Mouse (Mus musculus): ENCODE measurements at regions not wholly inside any gene's neighbourhood (a gene's known extent, or its start where the extent isn't known, plus 50 kb on each side); places are given as distances from the start of the nearest gene placed in this dataset.
A peak's percentile ranks its signal among the peaks of the same experiment; 100 is the strongest.

GRCm38 (mm10) chr9:68356078-68356477 lies 297.5 kb upstream of the Rora start:
- Histone ChIP-seq H3K27me3 (ENCODE audit: control insufficient read depth, insufficient read depth, low read length) (no peaks in the 10 kb centered on the region), H3K27ac (ENCODE audit: insufficient read depth, low read length) (no peak overlapping the region), H3K4me3 (replicated peaks; ENCODE audit: insufficient read depth, low read depth, low read length) (no peak overlapping the region), H3K4me1 (ENCODE audit: control insufficient read depth, insufficient read depth, low read length) (no peaks in the 10 kb centered on the region)
- no peak for TF ChIP-seq CTCF (IDR thresholded peaks at IDR 0.05; ENCODE audit: borderline replicate concordance, insufficient read depth, low read depth, low read length)
- TF ChIP-seq POLR2A (IDR thresholded peaks at IDR 0.05; ENCODE audit: borderline replicate concordance, insufficient read depth, low read length), result no peak
- WGBS, result 87% methylated on average over 4 of the region's 4 CpGs
- peak in 1 of 2 experiments; percentile 24 for DNase-seq

- WGBS, result 11% methylated on average over 5 of the region's 5 CpGs
- no peaks in the 10 kb centered on the region for H3K4me1 ChIP-seq (ENCODE audit: control insufficient read depth, insufficient read depth, low read length)
- H3K4me3 ChIP-seq (replicated peaks; ENCODE audit: insufficient read depth, low read depth, low read length), result no peak overlapping the region
- H3K27me3 ChIP-seq (ENCODE audit: control insufficient read depth, insufficient read depth, low read length), result no peaks in the 10 kb centered on the region
- no peak for TF ChIP-seq CTCF (IDR thresholded peaks at IDR 0.05; ENCODE audit: borderline replicate concordance, insufficient read depth, low read depth, low read length)
- no peak for TF ChIP-seq POLR2A (IDR thresholded peaks at IDR 0.05; ENCODE audit: borderline replicate concordance, insufficient read depth, low read length)
- DNase-seq, result peak; percentile 40 to 67
- H3K27ac ChIP-seq (ENCODE audit: insufficient read depth, low read length), result no peak overlapping the region
Observed at GRCm38 (mm10) chr9:68357231-68357630, 296.4 kb upstream of the Rora start.

GRCm38 (mm10) chr9:68366973-68367372 lies 286.6 kb upstream of the Rora start:
- H3K27ac ChIP-seq (ENCODE audit: insufficient read depth, low read length), result no peak overlapping the region
- H3K27me3 ChIP-seq (ENCODE audit: control insufficient read depth, insufficient read depth, low read length), result no peaks in the 10 kb centered on the region
- WGBS, result 78% methylated on average over 3 of the region's 3 CpGs
- TF ChIP-seq CTCF (IDR thresholded peaks at IDR 0.05; ENCODE audit: borderline replicate concordance, insufficient read depth, low read depth, low read length), result no peak
- no peak for TF ChIP-seq POLR2A (IDR thresholded peaks at IDR 0.05; ENCODE audit: borderline replicate concordance, insufficient read depth, low read length)
- H3K4me3 ChIP-seq (replicated peaks; ENCODE audit: insufficient read depth, low read depth, low read length), result no peak overlapping the region
- H3K4me1 ChIP-seq (ENCODE audit: control insufficient read depth, insufficient read depth, low read length), result no peaks in the 10 kb centered on the region
- DNase-seq, result no peak

GRCm38 (mm10) chr9:68367556-68367955 lies 286.0 kb upstream of the Rora start:
- TF ChIP-seq CTCF (IDR thresholded peaks at IDR 0.05; ENCODE audit: borderline replicate concordance, insufficient read depth, low read depth, low read length) (no peak), POLR2A (IDR thresholded peaks at IDR 0.05; ENCODE audit: borderline replicate concordance, insufficient read depth, low read length) (no peak)
- Histone ChIP-seq H3K4me3 (replicated peaks; ENCODE audit: insufficient read depth, low read depth, low read length) (no peak overlapping the region), H3K27me3 (ENCODE audit: control insufficient read depth, insufficient read depth, low read length) (no peaks in the 10 kb centered on the region), H3K4me1 (ENCODE audit: control insufficient read depth, insufficient read depth, low read length) (no peaks in the 10 kb centered on the region), H3K27ac (ENCODE audit: insufficient read depth, low read length) (no peak overlapping the region)
- DNase-seq, result no peak
- WGBS, result 96% methylated on average over 4 of the region's 4 CpGs

GRCm38 (mm10) chr9:68372726-68373125 lies 280.9 kb upstream of the Rora start:
- Histone ChIP-seq H3K27ac (ENCODE audit: insufficient read depth, low read length) (no peak overlapping the region), H3K27me3 (ENCODE audit: control insufficient read depth, insufficient read depth, low read length) (no peaks in the 10 kb centered on the region), H3K4me3 (replicated peaks; ENCODE audit: insufficient read depth, low read depth, low read length) (no peak overlapping the region), H3K4me1 (ENCODE audit: control insufficient read depth, insufficient read depth, low read length) (no peaks in the 10 kb centered on the region)
- peak in 1 of 2 experiments; percentile 42 for DNase-seq
- 13% methylated on average over 4 of the region's 4 CpGs for WGBS
- TF ChIP-seq CTCF (IDR thresholded peaks at IDR 0.05; ENCODE audit: borderline replicate concordance, insufficient read depth, low read depth, low read length), result no peak

- H3K27ac ChIP-seq (ENCODE audit: insufficient read depth, low read length), result no peak overlapping the region
- TF ChIP-seq CTCF (IDR thresholded peaks at IDR 0.05; ENCODE audit: borderline replicate concordance, insufficient read depth, low read depth, low read length), result no peak
- TF ChIP-seq POLR2A (IDR thresholded peaks at IDR 0.05; ENCODE audit: borderline replicate concordance, insufficient read depth, low read length), result no peak
- no peaks in the 10 kb centered on the region for H3K4me1 ChIP-seq (ENCODE audit: control insufficient read depth, insufficient read depth, low read length)
- DNase-seq, result no peak
- 65% methylated on average over 1 of the region's 1 CpGs for WGBS
- H3K4me3 ChIP-seq (replicated peaks; ENCODE audit: insufficient read depth, low read depth, low read length), result no peak overlapping the region
- no peaks in the 10 kb centered on the region for H3K27me3 ChIP-seq (ENCODE audit: control insufficient read depth, insufficient read depth, low read length)
Observed at GRCm38 (mm10) chr9:68376222-68376621, 277.4 kb upstream of the Rora start.

- H3K4me1 ChIP-seq (ENCODE audit: control insufficient read depth, insufficient read depth, low read length), result no peaks in the 10 kb centered on the region
- 84% methylated on average over 6 of the region's 6 CpGs for WGBS
- no peak overlapping the region for H3K27ac ChIP-seq (ENCODE audit: insufficient read depth, low read length)
- peak; percentile 12; the same call in 1 of the 2 replicates for TF ChIP-seq CTCF (IDR thresholded peaks at IDR 0.05; ENCODE audit: borderline replicate concordance, insufficient read depth, low read depth, low read length)
- no peak for TF ChIP-seq POLR2A (IDR thresholded peaks at IDR 0.05; ENCODE audit: borderline replicate concordance, insufficient read depth, low read length)
- H3K4me3 ChIP-seq (replicated peaks; ENCODE audit: insufficient read depth, low read depth, low read length), result no peak overlapping the region
- no peaks in the 10 kb centered on the region for H3K27me3 ChIP-seq (ENCODE audit: control insufficient read depth, insufficient read depth, low read length)
- DNase-seq, result no peak
Observed at GRCm38 (mm10) chr9:68381871-68382270, 271.7 kb upstream of the Rora start.

- peak; percentile 66 to 80 for DNase-seq
- H3K4me3 ChIP-seq (replicated peaks; ENCODE audit: insufficient read depth, low read depth, low read length), result no peak overlapping the region
- H3K27me3 ChIP-seq (ENCODE audit: control insufficient read depth, insufficient read depth, low read length), result no peaks in the 10 kb centered on the region
- WGBS, result 12% methylated on average over 4 of the region's 4 CpGs
- H3K27ac ChIP-seq (ENCODE audit: insufficient read depth, low read length), result no peak overlapping the region
- TF ChIP-seq POLR2A (IDR thresholded peaks at IDR 0.05; ENCODE audit: borderline replicate concordance, insufficient read depth, low read length) (no peak), CTCF (IDR thresholded peaks at IDR 0.05; ENCODE audit: borderline replicate concordance, insufficient read depth, low read depth, low read length) (no peak)
- H3K4me1 ChIP-seq (ENCODE audit: control insufficient read depth, insufficient read depth, low read length), result peaks cover 26% of the 10 kb centered on the region
Observed at GRCm38 (mm10) chr9:68400930-68401329, 252.7 kb upstream of the Rora start.
